Mouse (Mus musculus): ENCODE measurements around the gene Fbxo46. TPM values are rescaled to one million over a fixed set of nuclear protein-coding genes. Genes with fewer than 3 reads are reported as not detected.

Gene Fbxo46
- polyA plus RNA-seq, 1 experiment from 2014 or later: 3.6 TPM

DNA sequence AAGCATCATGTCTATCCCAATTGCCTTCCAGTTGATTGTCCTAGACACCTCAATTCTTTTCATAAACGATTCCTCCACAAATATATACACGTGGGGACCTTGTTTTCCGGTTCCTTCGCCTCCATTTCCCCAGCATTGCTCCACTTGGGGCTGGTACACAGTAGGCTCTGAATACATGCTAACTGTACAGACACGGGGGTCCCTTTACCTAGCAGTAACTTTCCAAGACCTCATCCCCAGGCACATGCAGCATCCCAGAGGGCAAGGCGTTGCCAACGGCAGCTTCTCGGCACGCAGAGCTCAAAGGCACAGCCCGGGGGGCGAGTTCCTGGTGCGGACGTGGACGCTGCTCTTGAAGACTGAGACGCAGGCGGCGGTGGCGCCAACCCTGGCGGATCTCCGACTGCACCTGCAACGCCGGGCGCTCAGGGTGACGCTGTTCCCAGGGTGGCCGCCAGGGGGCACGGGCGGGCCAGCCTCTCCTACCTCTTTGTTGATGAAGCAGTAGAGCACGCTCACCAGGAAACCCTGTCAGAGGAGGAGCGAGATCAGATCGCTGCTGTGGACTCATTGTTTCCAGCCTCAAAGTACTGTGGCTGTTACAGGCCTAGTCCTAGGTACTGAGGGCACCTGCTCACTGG, 37.6 kb downstream of the Fbxo46 start:
- Histone ChIP-seq H3K9ac (replicated peaks) (no peak overlapping the region), H3K4me1 (ENCODE audit: insufficient read depth) (peaks cover 11% of the 10 kb centered on the region), H3K27ac (ENCODE audit: low read depth) (no peak overlapping the region), H3K4me2 (ENCODE audit: low read depth, low read length) (peak overlapping the region; percentile 44), H3K36me3 (replicated peaks; ENCODE audit: insufficient read depth, low read length) (peaks cover 11% of the 10 kb centered on the region), H3K4me3 (ENCODE audit: low read depth, low read length) (no peak overlapping the region), H3K27me3 (ENCODE audit: insufficient read depth, low read length) (peaks cover 17% of the 10 kb centered on the region), H3K9me3 (ENCODE audit: low read length) (no peaks in the 10 kb centered on the region)
- peak; percentile 81 for ATAC-seq
- 5% methylated on average over 30 of the region's 30 CpGs for WGBS (ENCODE audit: insufficient replicate concordance)
- DNase-seq: peak; percentile 92
- no peak for TF ChIP-seq EP300 (IDR thresholded peaks at IDR 0.05; ENCODE audit: low read depth)
- peak; percentile 98 for TF ChIP-seq CTCF (IDR thresholded peaks at IDR 0.05; ENCODE audit: low read depth)

DNA sequence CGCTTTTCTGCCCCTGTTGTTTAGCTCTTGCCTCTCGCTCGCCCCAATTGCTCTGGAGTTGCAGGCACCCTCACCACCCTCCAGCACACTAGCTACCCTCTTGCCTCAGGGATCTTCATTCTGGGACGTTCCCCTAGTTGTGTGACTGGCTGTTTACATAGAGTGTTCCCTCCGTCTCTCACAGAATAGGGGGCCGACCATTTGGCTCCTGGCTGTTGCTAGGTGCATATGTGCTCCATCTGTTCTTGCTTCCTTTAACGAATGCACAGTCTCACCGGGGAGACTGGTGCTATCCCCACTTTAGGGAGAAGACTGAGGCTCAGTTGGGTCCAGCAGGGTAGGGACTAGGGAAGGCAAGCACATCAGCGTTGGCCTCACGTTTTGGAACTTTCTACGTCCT, 38.9 kb downstream of the Fbxo46 start:
- peaks cover 11% of the 10 kb centered on the region for H3K4me1 ChIP-seq (ENCODE audit: insufficient read depth)
- no peak overlapping the region for H3K4me3 ChIP-seq (ENCODE audit: low read depth, low read length)
- no peaks in the 10 kb centered on the region for H3K9me3 ChIP-seq (ENCODE audit: low read length)
- H3K27ac ChIP-seq (ENCODE audit: low read depth): no peak overlapping the region
- H3K36me3 ChIP-seq (replicated peaks; ENCODE audit: insufficient read depth, low read length): no peaks in the 10 kb centered on the region; the same call in 1 of the 2 replicates
- WGBS (ENCODE audit: insufficient replicate concordance): 65% methylated on average over 11 of the region's 11 CpGs
- ATAC-seq (no peak), DNase-seq (no peak)
- no peak overlapping the region for H3K4me2 ChIP-seq (ENCODE audit: low read depth, low read length)
- no peak for TF ChIP-seq CTCF (IDR thresholded peaks at IDR 0.05; ENCODE audit: low read depth)
- TF ChIP-seq EP300 (IDR thresholded peaks at IDR 0.05; ENCODE audit: low read depth): no peak
- peaks cover 19% of the 10 kb centered on the region for H3K27me3 ChIP-seq (ENCODE audit: insufficient read depth, low read length)
- H3K9ac ChIP-seq (replicated peaks): no peak overlapping the region

DNA sequence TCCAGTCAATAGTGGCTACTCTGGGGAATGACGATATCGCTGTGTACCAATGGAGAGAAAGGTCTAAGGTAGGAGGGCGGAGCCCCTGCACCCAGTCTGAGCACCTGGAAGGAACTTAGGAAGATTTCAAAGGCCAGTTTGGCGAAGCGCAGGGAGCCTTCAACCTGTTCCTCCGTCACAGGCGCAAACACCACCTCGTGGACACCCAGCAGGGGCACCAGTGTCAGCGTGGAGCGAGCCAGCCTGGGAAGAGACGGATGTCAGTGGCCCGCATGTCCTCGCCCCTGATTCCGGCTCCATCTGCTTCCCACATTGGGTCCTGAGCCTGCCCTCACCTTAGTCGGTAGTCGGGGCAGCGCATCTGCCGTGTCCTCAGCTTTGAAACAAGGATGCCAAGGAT, 39.8 kb downstream of the Fbxo46 start:
- no peak overlapping the region for H3K27ac ChIP-seq (ENCODE audit: low read depth)
- H3K27me3 ChIP-seq (ENCODE audit: insufficient read depth, low read length): peaks cover 27% of the 10 kb centered on the region
- no peak overlapping the region for H3K4me2 ChIP-seq (ENCODE audit: low read depth, low read length)
- H3K4me3 ChIP-seq (ENCODE audit: low read depth, low read length): no peak overlapping the region
- WGBS (ENCODE audit: insufficient replicate concordance): 20% methylated on average over 18 of the region's 18 CpGs
- no peak for DNase-seq
- no peak overlapping the region for H3K9ac ChIP-seq (replicated peaks)
- no peak for ATAC-seq
- H3K36me3 ChIP-seq (replicated peaks; ENCODE audit: insufficient read depth, low read length): no peaks in the 10 kb centered on the region
- H3K4me1 ChIP-seq (ENCODE audit: insufficient read depth): peaks cover 12% of the 10 kb centered on the region
- no peak for TF ChIP-seq EP300 (IDR thresholded peaks at IDR 0.05; ENCODE audit: low read depth)
- no peaks in the 10 kb centered on the region for H3K9me3 ChIP-seq (ENCODE audit: low read length)

DNA sequence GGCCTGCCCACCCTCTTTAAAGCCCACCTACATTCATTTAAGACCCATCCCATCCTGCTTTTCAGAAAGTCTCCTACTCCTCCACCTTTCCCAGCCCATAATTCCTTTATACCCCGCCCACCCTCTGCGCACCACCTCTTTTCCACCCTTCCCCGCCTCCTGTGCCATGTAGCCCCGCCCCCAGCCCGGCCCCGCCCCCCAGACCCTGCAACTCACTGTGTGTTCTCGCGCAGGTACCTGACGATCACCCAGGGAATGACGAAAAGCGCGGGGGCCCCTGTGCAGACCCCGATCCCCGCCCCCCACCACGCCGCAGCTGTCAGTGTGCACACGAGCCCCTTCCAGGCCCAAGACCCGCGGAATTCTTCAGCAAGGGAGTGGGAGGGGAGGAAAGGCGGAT, 40.5 kb downstream of the Fbxo46 start:
- DNase-seq (peak; percentile 80), ATAC-seq (peak; percentile 73)
- Histone ChIP-seq H3K4me1 (ENCODE audit: insufficient read depth) (peaks cover 19% of the 10 kb centered on the region), H3K27ac (ENCODE audit: low read depth) (no peak overlapping the region), H3K9ac (replicated peaks) (0 out of 2 replicates have a peak overlapping the region, but pooled peaks have one; percentile 21), H3K36me3 (replicated peaks; ENCODE audit: insufficient read depth, low read length) (no peaks in the 10 kb centered on the region), H3K4me3 (ENCODE audit: low read depth, low read length) (peak overlapping the region; percentile 39), H3K9me3 (ENCODE audit: low read length) (no peaks in the 10 kb centered on the region), H3K27me3 (ENCODE audit: insufficient read depth, low read length) (peaks cover 34% of the 10 kb centered on the region), H3K4me2 (ENCODE audit: low read depth, low read length) (peak overlapping the region; percentile 72)
- TF ChIP-seq CTCF (IDR thresholded peaks at IDR 0.05; ENCODE audit: low read depth) (no peak), EP300 (IDR thresholded peaks at IDR 0.05; ENCODE audit: low read depth) (no peak)
- 3% methylated on average over 20 of the region's 20 CpGs for WGBS (ENCODE audit: insufficient replicate concordance)

DNA sequence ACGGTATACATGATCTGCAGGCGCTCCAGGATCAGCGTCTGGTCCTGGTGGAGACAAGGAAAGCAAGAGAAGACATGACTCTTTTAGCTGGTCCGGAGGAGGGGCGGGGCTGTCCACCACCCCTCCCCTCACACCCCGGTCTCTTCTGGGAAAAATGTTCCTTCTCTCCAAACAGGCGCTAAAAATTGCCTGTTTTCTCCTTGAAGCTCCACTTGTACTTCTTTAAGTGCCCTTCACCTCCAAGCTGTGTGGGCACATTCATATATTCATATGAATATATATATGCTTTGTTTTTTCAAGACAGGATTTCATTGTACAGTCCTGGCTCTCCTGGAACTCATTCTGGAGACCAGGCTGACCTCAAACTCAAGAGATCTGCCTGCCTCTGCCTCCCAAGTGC, 43.3 kb downstream of the Fbxo46 start:
- peaks cover 3% of the 10 kb centered on the region; the same call in 1 of the 2 replicates for H3K9me3 ChIP-seq (ENCODE audit: low read length)
- no peaks in the 10 kb centered on the region for H3K36me3 ChIP-seq (replicated peaks; ENCODE audit: insufficient read depth, low read length)
- peaks cover 26% of the 10 kb centered on the region for H3K4me1 ChIP-seq (ENCODE audit: insufficient read depth)
- H3K27ac ChIP-seq (ENCODE audit: low read depth): no peak overlapping the region
- peaks cover 34% of the 10 kb centered on the region for H3K27me3 ChIP-seq (ENCODE audit: insufficient read depth, low read length)
- whole genome bisulfite sequencing (ENCODE audit: insufficient replicate concordance): 76% methylated on average over 7 of the region's 7 CpGs
- TF ChIP-seq EP300 (IDR thresholded peaks at IDR 0.05; ENCODE audit: low read depth): no peak
- no peak for TF ChIP-seq CTCF (IDR thresholded peaks at IDR 0.05; ENCODE audit: low read depth)
- no peak overlapping the region for H3K4me3 ChIP-seq (ENCODE audit: low read depth, low read length)
- H3K9ac ChIP-seq (replicated peaks): no peak overlapping the region
- DNase-seq (no peak), ATAC-seq (no peak)
- no peak overlapping the region for H3K4me2 ChIP-seq (ENCODE audit: low read depth, low read length)

DNA sequence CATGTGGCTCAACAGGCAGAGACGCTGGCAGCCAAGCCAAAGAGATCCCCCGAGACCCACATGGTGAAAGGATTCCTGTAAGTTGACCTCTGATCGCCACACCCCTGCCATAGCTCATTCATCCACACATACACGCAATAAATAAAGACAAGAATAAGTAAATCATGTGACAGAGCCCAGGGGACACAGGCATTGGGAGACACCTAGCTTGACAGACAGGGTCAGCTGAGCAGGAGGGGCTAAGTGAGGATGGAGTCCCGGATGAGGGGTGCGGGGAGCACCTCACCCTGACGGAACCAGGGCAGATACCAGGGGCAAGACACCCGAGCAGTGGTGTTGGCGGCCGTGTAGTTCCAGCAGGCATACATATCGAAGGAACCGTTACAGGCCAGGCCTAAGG, 44.1 kb downstream of the Fbxo46 start:
- DNase-seq (no peak), ATAC-seq (no peak)
- Histone ChIP-seq H3K36me3 (replicated peaks; ENCODE audit: insufficient read depth, low read length) (no peaks in the 10 kb centered on the region), H3K4me2 (ENCODE audit: low read depth, low read length) (no peak overlapping the region), H3K4me3 (ENCODE audit: low read depth, low read length) (no peak overlapping the region), H3K9ac (replicated peaks) (no peak overlapping the region), H3K9me3 (ENCODE audit: low read length) (peaks cover 3% of the 10 kb centered on the region; the same call in 1 of the 2 replicates), H3K27me3 (ENCODE audit: insufficient read depth, low read length) (peaks cover 34% of the 10 kb centered on the region), H3K27ac (ENCODE audit: low read depth) (no peak overlapping the region), H3K4me1 (ENCODE audit: insufficient read depth) (peaks cover 26% of the 10 kb centered on the region)
- 30% methylated on average over 12 of the region's 12 CpGs for WGBS (ENCODE audit: insufficient replicate concordance)
- TF ChIP-seq CTCF (IDR thresholded peaks at IDR 0.05; ENCODE audit: low read depth) (no peak), EP300 (IDR thresholded peaks at IDR 0.05; ENCODE audit: low read depth) (no peak)
